Mouse (Mus musculus) C2C12 (cell line): Measurements from ENCODE around the gene Gypa.

Experiments
- CEBPB ChIP-seq: IDR thresholded peaks from one replicate; pipeline ENCODE4 v1.6.1; 2011; ENCODE audit warnings: low read depth, mild to moderate bottlenecking, control low read depth, moderate library complexity
- CTCF ChIP-seq: IDR thresholded peaks from one replicate; pipeline ENCODE4 v1.5.1; 2011; ENCODE audit not compliant: control insufficient read depth, insufficient read depth, insufficient read length
- FOSL1 ChIP-seq: IDR thresholded peaks from one replicate; pipeline ENCODE4 v1.8.0; 2011; ENCODE audit warnings: mild to moderate bottlenecking, low read length; ENCODE audit not compliant: poor library complexity, insufficient read depth, severe bottlenecking
- MAX ChIP-seq: IDR thresholded peaks from one replicate; pipeline ENCODE4 v1.6.1; 2011; ENCODE audit warnings: mild to moderate bottlenecking, control low read depth
- MYOG ChIP-seq: IDR thresholded peaks from one replicate; pipeline ENCODE4 v1.6.1; 2011; ENCODE audit not compliant: control insufficient read depth, insufficient read length; ENCODE audit errors: extremely low read depth
- USF1 ChIP-seq: IDR thresholded peaks from one replicate; pipeline ENCODE4 v1.6.1; 2011; ENCODE audit warnings: low read depth, mild to moderate bottlenecking, control low read depth, moderate library complexity

DNA sequence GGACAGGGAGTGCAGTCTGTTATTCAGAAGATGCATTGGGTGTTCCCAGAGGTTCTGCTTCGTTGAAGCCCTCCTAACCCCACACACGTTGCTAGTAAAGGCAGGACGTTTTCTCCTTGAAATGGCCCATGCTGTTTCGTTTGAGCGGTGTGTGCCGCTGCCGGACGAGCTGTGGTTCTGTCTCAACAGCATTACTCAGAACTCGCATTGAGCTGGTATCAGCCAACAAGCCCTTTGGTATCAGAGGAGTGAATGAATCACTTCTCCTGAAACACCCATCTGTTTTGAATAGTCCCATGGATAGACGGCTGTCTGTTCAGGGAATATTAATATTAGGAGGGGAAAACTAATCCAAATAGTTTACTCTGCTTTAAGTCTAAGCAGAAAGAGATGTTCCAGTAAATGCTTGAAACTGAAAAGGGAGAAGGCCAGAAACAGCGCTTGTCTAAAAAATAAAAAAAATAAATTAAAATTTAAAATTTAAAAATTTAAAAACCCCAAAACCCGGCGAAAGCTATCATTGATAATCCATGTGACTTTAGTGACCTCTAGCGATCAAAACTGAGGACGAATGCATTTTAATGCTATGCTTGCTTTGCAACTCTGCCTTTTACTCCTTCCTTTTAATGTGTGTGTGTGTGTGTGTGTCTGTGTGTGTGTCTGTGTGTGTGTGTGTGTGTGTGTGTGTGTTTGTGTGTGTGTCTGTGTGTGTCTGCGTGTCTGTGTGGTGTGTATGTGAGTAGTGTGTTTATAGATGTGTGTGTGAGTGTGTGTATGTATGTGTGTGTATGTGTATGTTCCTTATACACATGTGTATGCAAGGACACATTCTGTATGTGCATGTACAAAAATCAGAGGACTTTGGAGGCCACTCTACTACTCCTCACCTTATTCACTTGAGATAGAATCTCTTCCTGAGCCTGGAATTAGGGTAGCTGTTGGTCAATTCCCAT lies 10.5 kb upstream of the Gypa start:
- TF ChIP-seq CTCF, result no peak
- no peak for TF ChIP-seq FOSL1
- TF ChIP-seq MYOG, result no peak
- no peak for TF ChIP-seq USF1
- TF ChIP-seq CEBPB, result no peak
- no peak for TF ChIP-seq MAX
